Mouse (Mus musculus) frontal cortex, postnatal 10 days (tissue): ENCODE measurements around the gene AI413582.

ENCODE experiments used
- DNase-seq, 2 experiments: peaks; one replicate each; pipeline ENCODE4 v3.0.0; 2022; ENCODE audit warnings: low spot score in 2 of 2, mixed read lengths in 1 of 2

Gene AI413582

GRCm38 (mm10) chr17:27518700-27519595 is 46.6 kb downstream of the AI413582 start:
- no peak for DNase-seq

DNA sequence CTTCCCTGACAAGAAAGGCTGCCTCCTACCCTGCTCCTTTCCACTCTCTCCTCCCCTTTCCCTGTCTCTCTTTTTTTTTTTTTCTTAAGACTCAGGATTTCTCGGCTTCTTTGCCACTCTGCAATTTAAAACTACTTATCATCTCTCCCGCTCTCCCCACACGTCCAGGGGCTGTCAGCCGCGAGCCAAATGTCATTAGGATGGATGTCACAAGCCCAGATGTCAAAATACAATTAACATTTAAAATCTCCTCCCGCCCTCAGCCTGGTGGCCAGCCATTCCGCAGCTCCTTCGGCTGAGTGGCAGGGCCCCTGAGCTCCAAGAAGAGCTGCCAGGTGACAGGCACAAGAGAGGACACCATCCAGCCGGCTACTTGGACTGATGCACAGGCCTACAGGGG is 47.3 kb downstream of the AI413582 start:
- no peak for DNase-seq

DNA sequence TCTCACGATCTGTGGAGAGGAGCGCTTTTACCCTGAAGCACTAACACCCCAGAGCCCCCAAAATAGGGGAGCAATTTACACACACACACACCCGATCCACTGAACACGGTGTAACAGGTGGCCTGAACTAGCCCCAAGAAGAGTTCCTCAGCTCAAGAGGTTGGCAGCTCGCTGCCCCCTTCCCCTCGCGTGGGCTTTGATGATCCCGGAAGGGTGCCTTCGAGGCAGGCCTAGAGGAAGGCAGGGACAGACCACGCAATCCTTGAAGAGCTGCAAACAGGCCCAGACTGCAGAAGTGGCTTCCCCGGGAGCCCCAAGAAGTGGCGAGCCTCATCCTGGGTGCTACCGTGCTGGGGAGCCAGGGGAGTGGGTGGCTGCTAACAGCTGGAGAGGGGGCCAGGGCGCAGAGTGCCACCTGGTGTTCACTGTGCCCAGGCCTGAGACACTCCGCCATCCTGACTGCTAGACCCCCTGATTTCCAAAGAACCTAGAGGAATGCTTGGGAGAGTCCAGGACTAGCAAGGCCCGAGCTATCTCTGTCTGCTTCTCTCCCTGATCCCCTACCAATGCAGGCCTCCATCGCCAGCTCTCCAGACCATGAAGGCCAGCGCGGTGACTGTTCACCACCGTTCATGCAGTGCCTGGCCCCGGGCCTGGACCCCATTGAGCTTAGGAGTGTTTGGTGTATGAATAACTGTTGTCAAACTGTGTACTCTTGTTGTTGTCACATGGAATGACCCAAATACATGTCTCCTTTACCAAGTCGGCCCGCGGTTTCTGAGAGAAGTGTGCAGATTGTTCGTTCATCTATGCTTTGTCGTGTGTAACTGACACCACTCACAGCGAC is 51.4 kb downstream of the AI413582 start:
- DNase-seq: no peak
